ENCODE assay signal across 9 mouse cellular contexts in the genomic region with DNA sequence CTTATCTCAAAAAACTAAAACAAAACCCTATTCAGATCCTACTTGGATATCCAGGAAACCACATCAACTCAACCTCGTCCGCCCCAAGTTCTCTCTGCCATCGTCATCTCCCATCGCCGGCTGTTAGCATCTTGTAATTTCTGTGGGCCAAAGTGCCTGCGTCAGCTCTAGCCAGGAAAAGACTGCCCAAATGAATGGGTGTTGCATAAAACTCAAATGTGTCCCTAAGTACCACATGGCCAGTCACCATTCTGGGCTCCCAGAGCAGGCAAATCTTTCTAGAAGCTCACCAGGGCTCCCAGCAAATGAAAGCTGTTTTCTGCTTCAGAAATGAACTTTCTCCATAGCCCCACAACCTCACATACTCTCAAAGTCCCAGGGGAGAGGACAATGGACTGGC. TPM values are rescaled to one million over a fixed set of nuclear protein-coding genes. Genes with fewer than 3 reads are reported as not detected.
DNase-seq lines count a peak whose midpoint lies in the region; ATAC-seq and TF ChIP-seq lines count a peak whose summit lies in the region.
"Had no signal": no experiment of that assay in that cellular context is flagged by ENCODE, and none has a peak within 500 bp of the region (broad histone marks: within the 10 kb centered on the region; RNA-seq: fewer than 3 reads in every experiment).

No protein-coding gene starts in this region.

- DNase-seq in liver, adult 2 months (ENCODE audit: extremely low read depth, low read depth, low spot score) = peak; percentile 80
- no peak for DNase-seq in liver
- DNase-seq in forebrain, embryonic 14.5 days (ENCODE audit: low spot score) = no peak
- no peak for DNase-seq in kidney, postnatal 0 days (ENCODE audit: low spot score)
- no peak for DNase-seq in ovary, adult 18-20 months (ENCODE audit: low spot score)
- DNase-seq in adrenal gland, postnatal 4 days (ENCODE audit: low spot score in 2 of 2) = no peak
- no peak for DNase-seq in B cell, adult 2 months

- no peak for TF ChIP-seq POLR2A in liver, adult 2 months (IDR thresholded peaks at IDR 0.05; ENCODE audit: extremely low read depth, insufficient read depth, low read length)

- H3K27me3 ChIP-seq in liver, adult 2 months (ENCODE audit: control insufficient read depth, insufficient read depth, low read length) = no peaks in the 10 kb centered on the region
- no peaks in the 10 kb centered on the region for H3K27me3 ChIP-seq in forebrain, embryonic 14.5 days (replicated peaks; ENCODE audit: control insufficient read depth, insufficient read depth, low read length)
- H3K27me3 ChIP-seq in kidney, postnatal 0 days (ENCODE audit: insufficient read depth, low read length) = no peaks in the 10 kb centered on the region
- H3K27me3 ChIP-seq in neural tube, embryonic 13.5 days = no peaks in the 10 kb centered on the region

- 11% methylated on average over 6 of the region's 6 CpGs for WGBS in liver, adult 2 months
- 66% methylated on average over 6 of the region's 6 CpGs for WGBS in forebrain, embryonic 14.5 days
- 71% methylated on average over 6 of the region's 6 CpGs for WGBS in kidney, postnatal 0 days
- 75% methylated on average over 6 of the region's 6 CpGs for WGBS in neural tube, embryonic 13.5 days

- peak overlapping the region; percentile 3; the same call in 1 of the 2 replicates for H3K4me3 ChIP-seq in liver, adult 2 months (ENCODE audit: insufficient read depth, low read depth, low read length)
- peak overlapping the region; percentile 75 for H3K4me3 ChIP-seq in forebrain, embryonic 14.5 days (ENCODE audit: low read depth, low read length)
- H3K4me3 ChIP-seq in kidney, postnatal 0 days (replicated peaks; ENCODE audit: low read depth, low read length) = peak overlapping the region; percentile 86; the same call in 1 of the 2 replicates
- peak overlapping the region; percentile 70 for H3K4me3 ChIP-seq in neural tube, embryonic 13.5 days

- ATAC-seq in forebrain, embryonic 14.5 days = no peak
- no peak for ATAC-seq in kidney, postnatal 0 days (replicated peaks; ENCODE audit: low FRiP score, low read depth)
- no peak for ATAC-seq in neural tube, embryonic 13.5 days (ENCODE audit: low read depth)

- H3K9ac ChIP-seq in liver, adult 2 months (ENCODE audit: low read depth, low read length) = peak overlapping the region; percentile 72
- peak overlapping the region; percentile 96 for H3K9ac ChIP-seq in forebrain, embryonic 14.5 days (ENCODE audit: low read length)
- peak overlapping the region; percentile 91; the same call in 1 of the 2 replicates for H3K9ac ChIP-seq in kidney, postnatal 0 days (ENCODE audit: low read depth, low read length)
- H3K9ac ChIP-seq in neural tube, embryonic 13.5 days = peak overlapping the region; percentile 98

- H3K36me3 ChIP-seq in liver, adult 2 months (ENCODE audit: control insufficient read depth, insufficient read depth, low read length) = no peaks in the 10 kb centered on the region
- no peaks in the 10 kb centered on the region for H3K36me3 ChIP-seq in forebrain, embryonic 14.5 days (ENCODE audit: control insufficient read depth, insufficient read depth, low read length)
- H3K36me3 ChIP-seq in kidney, postnatal 0 days (ENCODE audit: insufficient read depth, low read length) = no peaks in the 10 kb centered on the region
- H3K36me3 ChIP-seq in neural tube, embryonic 13.5 days = no peaks in the 10 kb centered on the region

- TF ChIP-seq CTCF in liver, adult 2 months (IDR thresholded peaks at IDR 0.05; ENCODE audit: low read depth, low read length) = no peak
- no peak for TF ChIP-seq CTCF in kidney, postnatal 0 days (IDR thresholded peaks at IDR 0.05; ENCODE audit: low read depth)

- H3K4me2 ChIP-seq in forebrain, embryonic 14.5 days (ENCODE audit: low read length) = peak overlapping the region; percentile 79
- peak overlapping the region; percentile 57 for H3K4me2 ChIP-seq in kidney, postnatal 0 days (ENCODE audit: low read length)
- peak overlapping the region; percentile 83 for H3K4me2 ChIP-seq in neural tube, embryonic 13.5 days

- H3K9me3 ChIP-seq in forebrain, embryonic 14.5 days (replicated peaks; ENCODE audit: control insufficient read depth, low read length) = no peaks in the 10 kb centered on the region
- H3K9me3 ChIP-seq in kidney, postnatal 0 days (replicated peaks; ENCODE audit: low read length) = no peaks in the 10 kb centered on the region
- no peaks in the 10 kb centered on the region for H3K9me3 ChIP-seq in neural tube, embryonic 13.5 days

- H3K79me2 ChIP-seq in liver, adult 2 months (ENCODE audit: control insufficient read depth, insufficient read depth, low read length) = peaks cover 31% of the 10 kb centered on the region

- peak overlapping the region; percentile 98 for H3K27ac ChIP-seq in liver, adult 2 months (replicated peaks; ENCODE audit: insufficient read depth, low read depth, low read length)
- H3K27ac ChIP-seq in forebrain, embryonic 14.5 days (ENCODE audit: low read depth, low read length) = peak overlapping the region; percentile 85; the same call in 1 of the 2 replicates
- H3K27ac ChIP-seq in kidney, postnatal 0 days = peak overlapping the region; percentile 91
- H3K27ac ChIP-seq in neural tube, embryonic 13.5 days (replicated peaks) = peak overlapping the region; percentile 82

- peaks cover 44% of the 10 kb centered on the region for H3K4me1 ChIP-seq in liver, adult 2 months (ENCODE audit: control insufficient read depth, insufficient read depth, low read length)
- H3K4me1 ChIP-seq in forebrain, embryonic 14.5 days (ENCODE audit: control insufficient read depth, insufficient read depth, low read length) = peaks cover 67% of the 10 kb centered on the region
- peaks cover 75% of the 10 kb centered on the region for H3K4me1 ChIP-seq in kidney, postnatal 0 days (replicated peaks; ENCODE audit: insufficient read depth, low read length)
- peaks cover 92% of the 10 kb centered on the region for H3K4me1 ChIP-seq in neural tube, embryonic 13.5 days (replicated peaks)

RNA-seq across cellular contexts. Expression of a gene that starts 2.1 kb away (rescaled TPM):
- 11.3 and 18.0 TPM in 2 replicates for total RNA-seq in liver, adult 2 months (2014; rRNA removed)
- 41.2 and 53.2 TPM in 2 replicates for polyA plus RNA-seq in liver, adult 2 months (2012; rRNA removed)
- 41.2 and 44.2 TPM in 2 replicates for polyA plus RNA-seq in forebrain, embryonic 14.5 days (2014; fragmentation: Nextera tagmentation; extraction: Ambion mirVana)
- 48.7 and 49.1 TPM in 2 replicates for polyA plus RNA-seq in kidney, postnatal 0 days (2015; fragmentation: Nextera tagmentation; extraction: Ambion mirVana)
- 51.0 and 51.6 TPM in 2 replicates for polyA plus RNA-seq in neural tube, embryonic 13.5 days (2015; fragmentation: Nextera tagmentation; extraction: Ambion mirVana)
- 10 to 100 TPM; 94.4 to 94.5 TPM for total RNA-seq in adrenal gland, postnatal 4 days (2021)

RNA-seq across cellular contexts. Expression of a gene that starts 50.7 kb away (rescaled TPM):
- total RNA-seq in liver, adult 2 months (2014; rRNA removed) = 50.9 and 134 TPM in 2 replicates
- polyA plus RNA-seq in liver, adult 2 months (2012; rRNA removed) = 1.9 and 5.3 TPM in 2 replicates
- polyA plus RNA-seq in forebrain, embryonic 14.5 days (2014; fragmentation: Nextera tagmentation; extraction: Ambion mirVana) = not detected in 2 replicates
- not detected in 2 replicates for polyA plus RNA-seq in kidney, postnatal 0 days (2015; fragmentation: Nextera tagmentation; extraction: Ambion mirVana)
- not detected in 2 replicates for polyA plus RNA-seq in neural tube, embryonic 13.5 days (2015; fragmentation: Nextera tagmentation; extraction: Ambion mirVana)
- 1,000 to 10,000 TPM in 1 of 2 experiments, 1 to 10 TPM in 1; 1.1 to 5,957 TPM for total RNA-seq in adrenal gland, postnatal 4 days (2021)
- polyA plus RNA-seq: limb, embryonic 11.5 days had no signal

Comparison
In these comparisons a context has a peak if more than half of its experiments do, and no peak if none do; other contexts are left out.
1. H3K4me3 ChIP-seq: peak in every context shown above with its lines; median percentile 86 in kidney, postnatal 0 days; 75 in forebrain, embryonic 14.5 days; 70 in neural tube, embryonic 13.5 days; 3 in liver, adult 2 months.